Mouse (Mus musculus) 3T3-L1 (cell line): ENCODE results near the gene Spns2.
"Not testable (repeated sequence)": the region's sequence is repeated elsewhere in the genome, so short reads cannot be mapped to it uniquely, and the experiment has no call there.

Source experiments
- DNase-seq: peaks from one replicate; pipeline ENCODE4 v3.0.0-alpha.2; 2015; ENCODE audit warnings: low read depth, low spot score

Spns2 gene

GRCm38 (mm10) chr11:72475408-72475807 lies 14.3 kb downstream of the Spns2 start:
- DNase-seq, result no peak

GRCm38 (mm10) chr11:72474926-72475325 lies 14.8 kb downstream of the Spns2 start:
- DNase-seq, result no peak

GRCm38 (mm10) chr11:72473540-72473939 lies 16.2 kb downstream of the Spns2 start:
- DNase-seq, result no peak

GRCm38 (mm10) chr11:72471381-72471780 lies 18.3 kb downstream of the Spns2 start:
- no peak for DNase-seq

DNA sequence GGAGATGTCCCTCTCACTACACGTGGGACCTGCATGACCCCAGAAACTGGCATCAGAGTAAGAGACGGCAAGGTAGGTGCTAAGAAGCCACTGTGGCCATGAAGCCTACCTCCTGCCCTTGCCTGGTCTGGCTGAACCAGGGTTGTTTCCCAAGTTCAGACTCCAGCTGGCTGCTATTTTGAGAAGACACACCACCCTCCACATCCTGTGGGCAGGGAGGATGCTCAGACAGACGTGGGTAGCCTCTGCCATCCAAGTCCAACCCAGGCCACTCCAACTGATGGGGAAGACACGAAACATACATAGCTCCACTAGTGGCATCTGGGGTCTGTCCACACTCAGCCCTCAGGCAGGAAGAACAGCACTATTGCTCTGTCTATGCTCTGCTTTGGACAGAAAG lies 19.7 kb downstream of the Spns2 start:
- DNase-seq, result no peak

DNA sequence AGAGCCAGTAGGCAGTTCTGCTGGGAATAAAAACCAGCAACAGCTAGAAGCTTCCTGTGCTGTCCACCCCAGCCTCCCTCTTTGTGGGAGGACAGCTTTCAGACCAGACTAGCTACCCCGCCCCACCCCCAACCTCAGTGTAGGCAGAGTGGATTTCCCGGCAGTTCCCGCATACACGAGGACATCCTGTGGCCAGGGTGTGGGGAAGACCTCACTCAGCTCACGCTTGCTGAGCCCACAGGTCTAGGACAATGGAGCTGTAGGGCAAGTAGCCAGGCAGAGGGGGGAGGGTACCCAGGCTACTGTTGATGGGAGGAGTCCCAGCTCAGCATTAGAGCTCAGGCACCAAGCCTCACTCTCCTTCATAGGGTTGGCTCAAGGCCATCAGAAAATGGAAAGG lies 20.5 kb downstream of the Spns2 start:
- no peak for DNase-seq

GRCm38 (mm10) chr11:72468525-72468924 lies 21.2 kb downstream of the Spns2 start:
- no peak for DNase-seq

DNA sequence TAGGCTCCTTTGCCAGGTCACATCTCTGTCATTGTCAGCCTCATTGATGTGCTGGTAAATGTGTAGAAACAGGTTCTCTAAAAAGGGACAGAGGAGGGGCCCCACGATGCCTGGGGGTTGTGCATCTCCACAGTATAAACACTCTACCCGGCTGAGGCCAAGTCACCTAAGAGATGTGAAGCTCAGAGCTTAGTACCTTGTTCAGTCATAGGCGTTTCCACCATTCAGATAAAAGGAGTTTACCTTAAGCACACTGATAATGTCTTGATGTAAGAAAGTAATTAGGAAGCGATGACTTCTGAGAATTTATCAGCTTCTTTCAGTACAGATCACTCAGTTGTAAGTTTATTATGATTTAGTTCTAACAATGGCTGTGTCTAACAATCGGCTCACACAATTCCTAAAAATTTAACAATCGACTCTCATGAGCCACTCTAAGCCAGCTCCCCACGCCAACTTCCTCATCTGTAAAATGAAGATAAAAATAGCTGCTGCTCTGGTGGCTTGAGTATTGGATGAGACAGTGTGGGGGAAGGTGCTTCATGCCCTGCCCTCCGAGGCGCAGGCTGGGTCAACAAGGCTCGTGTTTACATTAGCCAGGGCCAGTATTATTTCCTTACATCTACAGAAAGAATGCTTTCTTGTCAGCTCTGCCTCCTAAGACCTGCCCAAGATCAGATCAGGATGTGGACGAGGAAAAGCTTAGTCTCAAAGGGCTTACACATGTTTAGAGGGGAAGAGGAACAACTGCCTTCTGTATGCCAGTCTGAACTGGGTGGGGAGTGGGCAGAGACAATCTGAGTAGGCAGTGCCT lies 22.8 kb downstream of the Spns2 start:
- no peak for DNase-seq

DNA sequence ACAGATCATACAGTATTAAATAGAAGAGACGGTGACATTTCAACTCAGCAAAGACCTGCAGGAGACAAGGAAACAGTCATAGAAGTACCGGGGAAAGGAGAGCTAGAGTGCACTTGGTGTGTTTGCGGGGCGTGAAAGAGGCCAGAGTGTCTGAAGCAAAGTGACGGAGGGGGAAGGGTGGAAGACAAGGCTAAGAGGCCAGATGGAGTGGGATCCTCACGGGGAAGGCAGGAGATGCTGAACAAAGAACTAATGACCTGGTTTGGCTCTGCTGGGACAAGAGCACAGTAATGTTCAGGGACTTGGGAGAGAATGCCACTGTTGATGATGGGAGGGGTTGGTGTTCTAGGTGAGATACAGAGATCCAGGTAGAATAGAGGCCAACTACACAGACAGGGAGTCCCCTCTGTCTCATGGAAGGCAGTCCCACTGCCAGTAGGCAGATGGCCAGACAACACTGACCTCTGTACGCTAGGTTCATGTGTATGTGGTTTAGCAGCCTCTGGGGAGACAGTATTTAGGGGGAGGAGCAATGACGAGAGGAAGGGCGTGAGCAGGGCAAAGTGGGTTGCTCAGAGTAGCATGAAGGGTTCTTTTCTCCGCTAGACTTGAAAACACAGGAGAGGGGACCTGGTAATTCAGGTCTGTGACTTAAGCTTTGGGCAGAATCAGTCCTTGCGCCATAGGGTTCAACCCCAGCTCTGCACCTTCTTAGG lies 23.6 kb downstream of the Spns2 start:
- DNase-seq, result no peak

DNA sequence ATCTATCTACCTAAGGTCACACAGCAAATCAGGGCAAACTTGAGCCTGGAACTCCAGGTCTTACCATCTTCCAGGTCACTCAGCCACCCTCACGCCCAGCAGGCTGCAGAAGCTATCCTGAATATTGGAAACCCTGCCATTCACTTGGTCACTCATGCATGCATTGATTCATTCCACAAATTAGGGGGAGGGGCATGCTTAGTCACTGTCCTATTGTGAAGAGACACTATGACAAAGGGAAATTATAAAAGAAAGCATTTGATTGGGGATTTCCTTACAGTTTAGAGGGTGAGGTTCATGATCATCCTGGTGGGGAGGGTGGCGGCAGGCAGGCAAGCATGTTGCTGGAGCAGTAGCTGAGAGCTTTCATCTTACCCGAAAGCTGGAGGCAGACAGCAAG lies 24.9 kb downstream of the Spns2 start:
- DNase-seq, result no peak

- DNase-seq, result no peak
Observed at GRCm38 (mm10) chr11:72461500-72461981, 28.2 kb downstream of the Spns2 start.

GRCm38 (mm10) chr11:72458502-72458901 lies 31.2 kb downstream of the Spns2 start:
- DNase-seq, result no peak

DNA sequence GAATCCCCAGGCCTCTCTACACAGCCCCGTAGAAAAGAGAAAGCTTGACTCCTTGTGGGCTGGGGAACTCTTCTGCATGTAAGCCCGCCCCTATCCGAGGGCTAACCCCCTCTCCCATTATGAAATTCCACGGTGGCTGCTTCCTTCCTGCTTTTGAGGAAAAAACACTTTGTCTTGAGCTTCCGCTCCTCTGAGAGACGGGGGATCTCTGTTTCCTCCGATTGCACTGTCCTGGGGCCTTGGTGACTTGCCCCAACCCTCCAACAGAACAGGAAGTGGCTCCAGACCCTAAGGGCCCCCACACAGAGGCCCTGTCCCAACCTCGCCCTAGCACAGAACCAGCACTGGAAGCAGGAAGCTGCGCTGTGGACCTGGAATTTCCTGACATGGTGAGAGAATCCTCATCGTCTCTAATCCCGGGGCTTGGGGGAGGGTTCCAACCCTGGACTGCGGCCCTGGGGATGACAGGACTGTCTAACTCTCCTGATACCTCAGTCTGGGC lies 31.7 kb downstream of the Spns2 start:
- no peak for DNase-seq

- DNase-seq, result no peak
Observed at GRCm38 (mm10) chr11:72455694-72456093, 34.0 kb downstream of the Spns2 start.

GRCm38 (mm10) chr11:72453105-72453953 lies 36.4 kb downstream of the Spns2 start:
- no peak for DNase-seq

- no peak for DNase-seq
Observed at GRCm38 (mm10) chr11:72452140-72452665, 37.5 kb downstream of the Spns2 start.

DNA sequence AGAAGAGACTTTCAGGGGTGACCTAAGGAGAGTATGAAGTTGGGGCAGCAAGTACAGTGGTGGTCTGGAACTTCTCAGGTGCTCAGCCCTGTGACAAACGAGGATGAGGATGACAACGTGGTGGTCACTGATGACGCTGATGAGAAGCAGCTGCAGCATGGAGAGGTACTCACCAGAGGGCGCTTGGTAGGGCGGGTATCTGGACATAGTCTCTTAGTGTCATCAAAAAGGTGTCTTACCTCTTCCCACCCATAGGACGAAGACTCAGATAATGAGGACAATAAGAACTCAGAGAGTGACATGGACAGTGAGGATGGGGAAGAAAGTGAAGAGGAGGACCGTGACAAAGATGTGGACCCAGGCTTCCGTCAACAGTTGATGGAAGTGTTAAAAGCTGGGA lies 42.2 kb downstream of the Spns2 start:
- peak; percentile 47 for DNase-seq

DNA sequence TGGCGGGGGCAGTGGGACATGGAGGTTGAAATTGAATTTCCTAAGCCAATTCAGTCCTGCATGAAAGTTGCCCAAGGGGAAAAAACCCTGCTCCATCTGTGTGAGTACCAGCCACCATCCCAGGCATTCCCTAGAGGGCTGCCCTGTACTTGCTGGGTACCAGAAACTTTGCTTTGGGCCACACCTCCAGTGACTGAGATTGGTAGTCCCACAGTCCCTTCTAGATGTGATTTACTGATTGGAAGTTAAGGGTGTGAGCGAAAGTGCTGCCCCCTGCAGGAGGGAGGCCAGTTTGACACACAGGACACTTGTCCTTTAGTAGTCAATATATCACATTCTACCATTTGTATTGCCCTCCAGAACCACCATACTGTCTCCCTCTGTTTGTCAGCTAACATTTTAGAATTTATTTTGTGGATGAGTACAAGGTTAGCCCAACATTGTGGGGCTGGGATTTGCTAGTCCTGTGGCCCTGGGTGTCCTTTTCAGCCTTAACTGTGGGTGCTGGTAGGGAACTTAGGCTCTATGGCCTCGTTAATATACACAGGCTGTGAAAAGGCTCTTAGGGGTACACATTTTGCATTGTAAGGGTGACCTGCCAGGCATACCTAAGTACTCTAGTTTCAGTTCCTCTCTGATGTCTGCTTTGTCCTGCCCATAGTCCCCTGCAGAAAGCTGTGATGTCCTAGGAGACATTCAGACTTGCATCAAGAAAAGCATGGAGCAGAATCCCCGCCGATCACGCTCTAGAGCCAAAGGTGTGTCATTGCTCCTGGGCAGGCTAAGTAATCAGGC lies 43.2 kb downstream of the Spns2 start:
- peak; percentile 74 for DNase-seq

- peak; percentile 97 for DNase-seq
Observed at GRCm38 (mm10) chr11:72440965-72441664, 48.6 kb downstream of the Spns2 start, which contains the start of gene Mybbp1a. Gene Mybbp1a, plus strand, starts transcription at chr11:72441355.

- DNase-seq, result not testable (repeated sequence)
Observed at GRCm38 (mm10) chr11:72440597-72440964, 49.1 kb downstream of the Spns2 start.
